Mouse (Mus musculus) heart, adult 8-10 months (tissue): Measurements from ENCODE around the gene Nras. TPM values are rescaled to one million over a fixed set of nuclear protein-coding genes. Genes with fewer than 3 reads are reported as not detected.
A peak's percentile ranks its signal among the peaks of the same experiment; 100 is the strongest.

Experiments used
- DNase-seq: peaks from one replicate; pipeline ENCODE4 v3.0.0; 2022; ENCODE audit warnings: low spot score
- total RNA-seq, 4 experiments: library from RNA; stranded (reverse); gene quantifications; 2 replicates each; pipeline ENCODE4 v1.2.4; 2022

Gene Nras
- total RNA-seq, 4 experiments from 2014 or later, result 33.4 to 44.8 (median 36.6) TPM

DNA sequence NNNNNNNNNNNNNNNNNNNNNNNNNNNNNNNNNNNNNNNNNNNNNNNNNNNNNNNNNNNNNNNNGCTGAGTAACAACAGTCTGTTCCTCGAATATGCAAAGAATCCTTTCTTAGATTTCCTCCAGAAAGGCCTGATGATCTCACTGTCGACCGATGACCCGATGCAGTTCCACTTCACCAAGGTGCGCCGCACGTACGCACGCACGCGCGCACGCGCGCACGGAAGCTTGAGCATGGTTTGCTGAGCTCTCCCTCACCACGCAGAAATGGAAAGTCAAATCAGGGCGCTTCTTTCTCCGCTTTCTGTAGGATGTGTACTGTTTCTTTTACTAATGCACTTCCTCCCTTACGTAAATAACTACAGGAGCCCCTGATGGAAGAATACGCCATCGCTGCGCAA, 40.6 kb downstream of the Nras start:
- no peak for DNase-seq

- DNase-seq, result no peak
These were observed 41.6 kb downstream of the Nras start for GRCm38 (mm10) chr3:103099667-103100066.

- DNase-seq, result no peak
These were observed 42.6 kb downstream of the Nras start for GRCm38 (mm10) chr3:103100735-103101134.

DNA sequence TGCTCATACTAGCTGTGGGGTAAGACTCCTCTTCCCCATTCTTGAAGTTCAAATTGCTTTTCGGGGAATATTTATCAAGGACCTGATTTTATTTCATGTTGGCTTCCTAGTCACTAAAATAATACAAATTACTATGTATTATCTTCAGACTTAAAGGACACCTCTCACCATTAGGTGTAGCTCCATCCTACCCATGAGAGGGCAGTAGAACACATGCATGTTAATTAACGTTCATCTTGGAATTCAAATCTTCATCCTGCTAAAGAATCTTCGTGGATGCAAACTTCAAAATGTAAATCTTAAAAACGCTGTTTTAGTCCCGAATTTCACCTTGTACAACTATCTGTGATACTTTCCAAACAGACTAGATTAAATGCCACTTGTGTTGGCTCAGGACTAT, 43.1 kb downstream of the Nras start:
- no peak for DNase-seq

DNA sequence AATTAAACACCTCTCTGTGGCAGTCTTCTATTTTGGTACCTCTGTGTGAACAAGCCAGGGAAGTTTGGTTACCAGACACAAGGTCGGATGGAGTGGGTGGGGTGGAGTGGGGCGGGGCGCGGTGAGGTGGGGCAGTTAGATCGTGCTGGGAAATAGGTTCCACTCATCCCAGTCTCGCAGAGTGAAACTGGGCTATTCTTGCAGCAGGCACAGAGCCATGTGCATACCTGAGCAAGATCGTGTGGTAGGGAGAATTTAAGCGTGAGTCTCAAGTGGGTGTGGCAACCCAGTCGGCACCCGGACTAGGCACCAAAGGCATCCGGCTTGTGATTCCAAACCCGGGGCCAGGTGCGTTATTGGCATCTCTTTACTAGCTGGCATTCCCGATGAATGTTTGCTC, 43.8 kb downstream of the Nras start:
- no peak for DNase-seq

GRCm38 (mm10) chr3:103102454-103103390, 44.6 kb downstream of the Nras start, which contains the start of gene Dennd2c:
Gene Dennd2c, plus strand, starts transcription at chr3:103102604.
- DNase-seq, result peak; percentile 93

DNA sequence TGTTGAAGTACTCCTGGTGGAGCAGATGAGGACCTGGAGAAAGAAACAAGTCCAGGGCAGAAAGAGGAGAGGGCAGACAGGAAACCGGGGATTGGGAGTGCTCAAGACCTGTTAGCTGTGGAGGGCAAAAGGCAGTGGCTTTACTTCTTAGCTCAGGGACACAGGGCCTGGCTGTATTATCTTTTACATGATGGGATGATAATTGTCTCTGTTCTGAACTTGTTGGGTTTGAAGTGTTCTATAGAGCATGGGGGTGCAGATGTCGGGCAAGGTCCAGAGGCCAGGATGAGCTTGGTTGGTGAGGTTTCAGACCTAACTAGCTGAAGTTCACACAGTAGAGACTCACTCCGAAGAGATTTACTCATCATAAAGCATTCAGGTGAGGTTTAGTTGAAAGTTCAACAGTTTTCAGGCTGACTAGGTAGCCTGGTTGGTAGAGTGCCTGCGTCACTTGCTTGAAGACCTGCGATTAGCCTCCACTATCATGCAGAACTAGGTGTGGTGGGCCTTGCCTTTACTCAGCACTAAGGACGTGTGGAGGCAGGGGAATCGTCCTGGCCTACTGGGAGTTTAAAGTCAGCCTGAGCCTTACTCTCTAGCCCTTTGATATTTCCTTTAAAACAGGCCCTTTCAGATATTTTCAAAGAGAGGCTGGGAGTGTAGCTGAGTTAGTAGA, 49.6 kb downstream of the Nras start:
- DNase-seq, result no peak

DNA sequence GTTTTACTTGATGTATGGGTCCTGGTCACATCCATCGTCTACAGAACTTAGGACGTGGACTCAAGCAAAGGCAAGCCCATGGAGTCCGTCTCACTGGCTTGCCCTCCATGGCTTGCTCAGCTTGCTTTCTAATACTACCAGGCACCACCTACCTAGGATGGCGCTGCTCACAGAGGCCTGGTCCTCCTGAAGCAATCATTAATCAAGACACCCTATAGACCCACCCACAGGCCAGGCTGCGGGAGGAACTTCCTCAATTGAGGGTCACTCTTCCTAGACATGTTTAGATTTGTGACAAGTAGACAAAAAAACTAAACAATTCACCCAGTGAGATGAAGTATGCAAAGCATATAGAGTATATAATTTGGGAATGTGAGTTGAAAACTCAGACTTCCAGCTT, 54.1 kb downstream of the Nras start:
- no peak for DNase-seq

Other genes with a start within 250 kb of the Nras start
- not detected for gene Sycp1, start 122.2 kb upstream of the Nras start, total RNA-seq
- not detected for gene Nr1h5, start 94.2 kb upstream of the Nras start, total RNA-seq
- gene Sike1, start 62.6 kb upstream of the Nras start, total RNA-seq, result 10 to 100 TPM; 56.5 to 60.9 (median 59.3) TPM
- gene Csde1, start 37.9 kb upstream of the Nras start, total RNA-seq, result 100 to 1,000 TPM; 544 to 568 (median 560) TPM
- 1 to 10 TPM in 1 of 4 experiments, under 1 TPM in 3; 0.37 to 1.3 (median 0.64) TPM for gene Ampd1, start 15.7 kb downstream of the Nras start, total RNA-seq
- 1 to 10 TPM; 1.5 to 1.8 (median 1.7) TPM for gene Dennd2c, start 44.3 kb downstream of the Nras start, total RNA-seq
- 10 to 100 TPM; 42.4 to 55.0 (median 49.6) TPM for gene Bcas2, start 113.4 kb downstream of the Nras start, total RNA-seq
- gene Trim33, start 221.0 kb downstream of the Nras start, total RNA-seq, result 10 to 100 TPM; 14.7 to 15.9 (median 14.9) TPM